Mouse (Mus musculus): ENCODE results near the gene 4930412O13Rik.

The 4930412O13Rik gene

DNA sequence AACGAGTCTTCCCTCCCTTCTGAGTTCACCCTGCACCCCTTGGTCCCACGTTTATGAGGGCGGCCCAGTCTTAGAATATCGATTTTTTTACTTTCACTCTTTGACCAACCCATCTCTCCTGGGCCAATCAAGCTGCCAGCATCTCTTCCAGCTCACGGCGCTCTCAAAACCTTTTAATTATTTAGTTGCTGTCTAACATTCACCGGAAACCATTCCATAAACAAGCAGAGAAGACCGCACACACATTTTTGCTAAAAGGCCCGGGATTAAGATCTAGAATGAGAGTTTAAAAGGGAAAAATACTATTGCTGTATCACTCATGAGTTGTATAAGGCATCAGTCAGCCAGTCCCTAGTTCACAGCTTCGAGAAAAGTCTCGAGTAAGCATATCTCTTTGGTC lies 781 bp upstream of the 4930412O13Rik start:
- no peak for DNase-seq (ENCODE audit: low spot score in 2 of 2)

GRCm38 (mm10) chr2:9881611-9882023 lies 565 bp downstream of the 4930412O13Rik start:
- no peak for DNase-seq (ENCODE audit: low spot score in 2 of 2)

- no peak for DNase-seq (ENCODE audit: low spot score in 2 of 2)
Observed at GRCm38 (mm10) chr2:9882371-9882925, 1.4 kb downstream of the 4930412O13Rik start.

- DNase-seq (ENCODE audit: low spot score in 2 of 2) = no peak
Observed at GRCm38 (mm10) chr2:9882926-9883802, 2.1 kb downstream of the 4930412O13Rik start.

- no peak for DNase-seq (ENCODE audit: low spot score in 2 of 2)
Observed at GRCm38 (mm10) chr2:9883803-9884532, 2.9 kb downstream of the 4930412O13Rik start.

- DNase-seq (ENCODE audit: low spot score in 2 of 2) = no peak
Observed at GRCm38 (mm10) chr2:9884533-9885216, 3.6 kb downstream of the 4930412O13Rik start.

DNA sequence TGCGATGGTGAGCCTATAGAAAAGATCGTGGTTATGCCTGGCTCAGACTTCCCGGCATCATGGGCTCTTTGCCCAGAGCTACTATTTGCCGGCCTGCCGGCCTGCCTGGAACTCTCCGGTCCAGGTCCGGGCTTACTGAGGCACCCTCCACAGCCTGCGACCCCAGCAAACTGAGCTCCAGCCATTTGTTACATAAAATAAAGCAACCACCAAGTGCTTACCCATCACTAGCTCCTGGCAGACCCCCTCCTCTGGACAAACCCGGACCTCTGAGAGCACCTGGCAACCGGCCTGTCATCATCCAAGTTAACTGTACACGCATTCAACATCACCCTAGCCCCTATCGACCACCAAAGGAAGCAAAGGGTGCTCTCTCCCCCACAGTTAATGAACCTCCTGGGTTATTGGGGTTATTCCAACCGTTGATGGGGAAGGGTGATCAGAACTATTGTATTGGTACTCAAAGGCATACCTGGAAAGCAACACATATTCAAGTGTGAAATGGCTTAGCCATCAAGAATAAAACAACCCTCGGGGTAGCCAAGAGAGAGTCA lies 4.2 kb downstream of the 4930412O13Rik start:
- DNase-seq (ENCODE audit: low spot score in 2 of 2) = no peak

- DNase-seq (ENCODE audit: low spot score in 2 of 2) = no peak
Observed at GRCm38 (mm10) chr2:9886031-9886430, 5.0 kb downstream of the 4930412O13Rik start.

DNA sequence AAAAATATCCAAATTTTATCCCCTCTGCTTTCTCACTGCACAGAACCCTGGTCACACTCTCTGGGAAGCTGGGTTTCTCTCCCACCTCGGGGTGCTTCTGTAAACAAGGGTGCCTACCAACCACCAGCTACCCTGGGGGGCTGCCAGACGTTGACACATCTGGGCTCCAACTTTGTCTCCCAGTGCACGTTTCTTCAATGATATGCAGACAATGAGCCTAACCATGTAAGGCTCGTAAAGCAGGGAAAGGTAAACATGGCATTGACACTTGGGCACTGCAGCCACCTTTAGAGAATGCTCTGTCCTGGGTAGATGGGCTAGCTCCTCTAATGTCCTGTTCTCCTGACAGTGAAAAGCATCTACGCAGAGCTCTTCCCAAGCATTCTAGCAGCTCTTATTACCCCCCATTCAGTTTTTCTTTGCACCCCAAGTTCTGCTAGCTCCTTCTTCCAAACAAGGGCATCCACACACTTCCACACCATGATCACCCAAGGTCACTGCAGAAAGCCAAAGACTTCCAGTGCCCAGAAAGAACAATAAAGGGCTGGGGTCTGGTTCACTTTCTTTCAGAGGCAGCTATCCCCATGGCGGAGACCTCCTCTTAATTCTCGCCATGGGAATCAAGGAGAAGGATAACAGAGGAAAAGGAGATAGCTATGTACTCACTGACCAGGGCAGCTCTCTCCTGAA lies 6.0 kb downstream of the 4930412O13Rik start:
- no peak for DNase-seq (ENCODE audit: low spot score in 2 of 2)

DNA sequence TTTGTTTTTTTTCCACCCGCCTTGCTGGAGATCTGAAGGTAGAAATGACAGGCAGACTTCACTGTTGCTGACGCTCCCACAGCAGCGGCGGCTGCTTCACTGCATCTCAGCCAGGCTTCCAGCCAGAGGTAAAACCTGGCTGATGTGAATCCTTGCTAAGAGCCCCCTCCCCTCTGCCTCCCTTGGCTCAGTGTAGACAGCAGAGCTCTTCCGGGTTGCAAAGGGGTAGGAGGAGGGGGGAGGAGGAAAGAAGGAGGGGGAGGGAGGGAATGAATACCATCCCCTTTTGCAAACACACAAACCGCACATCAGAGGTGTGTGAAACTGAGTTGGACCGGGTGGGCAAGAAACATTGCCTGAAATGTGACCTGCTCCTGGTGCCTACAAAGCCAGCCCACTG lies 6.6 kb downstream of the 4930412O13Rik start:
- no peak for DNase-seq (ENCODE audit: low spot score in 2 of 2)

DNA sequence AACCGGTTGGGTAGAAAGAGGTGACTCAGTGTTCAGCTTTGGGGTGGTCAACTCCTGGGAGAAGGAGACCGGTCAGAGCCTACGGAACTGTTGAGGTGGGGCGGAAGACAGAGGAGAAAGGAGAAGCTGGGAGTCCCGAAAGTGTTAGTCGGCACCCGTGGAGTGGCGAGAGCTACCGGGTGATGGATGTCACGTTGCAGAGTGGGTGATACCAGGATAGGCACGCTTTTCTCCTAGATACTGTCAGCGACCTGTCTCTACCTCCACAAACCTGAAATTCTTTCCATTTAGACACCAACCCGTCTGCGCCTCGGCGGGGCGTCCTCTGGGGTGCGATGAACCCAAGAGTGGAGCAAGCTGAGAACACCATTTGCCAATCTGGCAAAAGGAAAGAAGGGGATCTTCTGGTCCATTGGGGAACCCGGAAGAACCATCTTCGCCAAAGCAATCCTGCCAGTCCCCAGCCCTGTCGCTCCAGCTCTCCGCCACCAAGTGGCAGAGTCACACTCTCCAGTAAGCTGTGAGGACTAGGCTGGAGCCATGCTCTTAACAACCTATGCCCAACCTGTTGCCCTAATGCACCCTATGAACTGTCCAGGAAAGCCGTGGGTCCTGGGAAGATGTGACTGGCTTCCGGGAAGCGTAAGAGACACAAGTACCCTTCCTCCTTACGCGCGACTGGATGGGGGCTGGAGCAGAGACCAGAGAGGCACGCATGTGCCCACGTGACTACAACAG lies 8.0 kb downstream of the 4930412O13Rik start, which contains the start of gene 9230102O04Rik:
9230102O04Rik (minus strand) TSS at position 628 of the 738 bp plus-strand sequence.
- DNase-seq (ENCODE audit: low spot score in 2 of 2) = no peak

DNA sequence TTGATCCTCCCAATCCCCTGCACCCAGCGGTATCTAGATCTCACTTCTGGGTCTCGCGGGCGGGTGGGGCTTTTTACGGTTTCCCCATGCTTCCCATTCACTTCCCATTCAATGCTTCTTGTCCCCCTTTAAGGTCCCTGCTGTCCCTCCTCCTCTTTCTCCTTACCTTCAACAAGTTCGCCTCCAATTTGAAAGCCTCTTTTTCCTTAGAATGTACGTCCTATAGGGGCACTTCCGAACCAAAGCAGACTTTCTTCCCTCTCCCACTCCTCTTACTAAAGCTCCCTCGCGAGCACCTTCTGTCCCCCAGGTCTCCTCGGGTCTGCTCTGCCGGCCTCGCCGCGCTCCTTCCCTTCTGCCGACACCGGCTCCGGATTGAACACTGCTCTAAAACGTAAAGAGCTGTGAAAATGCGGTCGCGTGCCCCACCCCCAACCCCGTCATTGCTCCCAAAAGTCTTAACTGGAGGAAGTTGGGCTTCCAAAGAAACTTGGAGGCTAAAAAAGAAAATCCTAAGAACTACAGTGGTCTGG lies 8.7 kb downstream of the 4930412O13Rik start, which contains the start of gene Gata3:
Gata3 (minus strand) TSS at position 384 of the 533 bp plus-strand sequence.
- no peak for DNase-seq (ENCODE audit: low spot score in 2 of 2)

DNA sequence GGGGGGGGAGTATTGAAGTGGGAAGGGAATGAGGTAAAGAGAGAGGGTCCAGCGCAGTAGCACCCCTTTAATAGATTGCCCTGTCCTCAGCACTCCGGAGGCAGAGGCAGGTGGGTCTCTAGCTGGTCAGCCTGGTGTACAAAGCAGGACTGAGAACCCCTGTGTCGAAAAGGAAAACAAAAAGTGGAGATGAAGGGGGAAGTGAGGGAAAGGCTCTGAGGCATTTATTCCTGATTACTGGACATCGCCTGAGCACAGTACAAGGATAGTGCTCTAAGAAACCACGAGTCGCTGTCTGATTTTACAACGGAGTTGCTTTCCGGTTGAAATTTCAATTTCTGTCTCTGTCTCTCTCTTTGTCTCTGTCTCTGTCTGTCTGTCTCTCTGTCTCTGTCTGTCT lies 9.2 kb downstream of the 4930412O13Rik start:
- no peak for DNase-seq (ENCODE audit: low spot score in 2 of 2)

DNA sequence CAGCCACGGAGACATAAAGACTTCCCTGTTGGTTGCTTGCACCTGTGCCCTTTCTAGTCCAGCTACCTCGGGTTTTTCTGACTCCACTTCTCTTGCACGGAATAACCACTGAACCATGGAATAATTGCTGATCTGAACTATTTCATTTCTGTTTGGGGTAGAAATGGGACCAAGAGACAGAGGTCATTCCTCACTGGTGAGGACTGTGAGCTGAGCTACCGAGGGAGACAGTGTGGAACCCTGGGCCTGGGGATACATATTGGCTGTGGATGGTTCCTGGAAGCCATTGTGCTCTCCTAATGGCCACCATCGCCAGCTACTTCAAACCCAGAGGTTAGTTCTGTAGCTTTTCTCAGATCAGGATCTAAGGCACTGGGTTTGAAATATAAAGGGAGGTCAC lies 9.9 kb downstream of the 4930412O13Rik start:
- no peak for DNase-seq (ENCODE audit: low spot score in 2 of 2)

DNA sequence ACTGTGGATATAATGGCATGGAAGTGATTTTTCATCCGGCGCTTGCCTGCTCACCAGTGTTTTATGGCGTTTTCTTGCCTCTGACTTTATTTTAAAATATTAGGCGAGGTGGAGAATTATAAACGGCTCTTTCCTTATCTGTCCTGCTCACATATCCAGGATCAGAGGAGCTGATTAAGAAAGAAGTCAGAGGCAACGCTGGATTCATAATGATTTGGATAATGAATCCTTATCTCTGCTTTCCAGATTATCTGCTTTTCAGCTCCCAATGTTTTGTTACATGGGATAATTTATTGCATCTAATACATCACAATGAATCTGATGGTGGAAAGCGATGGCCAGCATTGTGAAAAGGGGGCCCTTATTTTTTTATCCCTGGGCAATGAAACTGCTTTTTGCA lies 11.5 kb downstream of the 4930412O13Rik start:
- no peak for DNase-seq (ENCODE audit: low spot score in 2 of 2)

GRCm38 (mm10) chr2:9893272-9893953 lies 12.4 kb downstream of the 4930412O13Rik start:
- no peak for DNase-seq (ENCODE audit: low spot score in 2 of 2)

DNA sequence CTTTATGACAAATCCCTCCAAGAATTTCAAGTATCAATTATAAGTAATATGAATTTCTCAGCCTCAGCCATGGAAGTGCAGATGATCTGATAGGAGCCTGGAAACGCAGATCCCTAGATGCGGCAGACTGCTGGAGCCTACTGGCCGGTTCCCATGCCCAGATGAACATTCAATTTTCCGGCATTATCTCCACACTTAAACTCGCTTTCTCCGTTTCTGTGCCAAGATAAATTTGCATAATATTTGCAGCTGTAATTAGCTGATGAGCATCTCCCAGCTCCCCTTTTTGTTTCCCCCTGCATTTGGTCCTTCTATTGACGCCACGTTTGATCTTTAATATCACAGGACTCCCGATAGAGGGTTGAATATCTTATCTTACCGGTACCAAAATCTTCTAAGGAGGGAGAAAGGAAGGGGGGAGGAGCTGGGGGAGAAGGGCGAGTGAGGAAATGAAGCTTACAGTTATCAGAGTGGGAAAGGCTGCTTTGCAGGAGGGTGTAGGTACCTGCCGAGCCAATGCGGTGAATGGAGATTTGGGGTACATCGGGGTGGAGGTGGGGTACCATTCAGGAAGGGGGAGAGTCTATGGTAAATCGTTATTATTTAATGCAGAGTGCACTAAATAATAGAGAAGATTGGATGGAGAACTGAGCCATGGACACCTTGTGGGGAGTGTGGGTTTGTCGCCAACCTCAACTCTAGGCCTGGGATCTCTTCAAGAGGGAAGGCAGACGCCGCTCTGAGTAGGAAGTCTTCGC lies 14.0 kb downstream of the 4930412O13Rik start:
- DNase-seq (ENCODE audit: low spot score in 2 of 2) = no peak

DNA sequence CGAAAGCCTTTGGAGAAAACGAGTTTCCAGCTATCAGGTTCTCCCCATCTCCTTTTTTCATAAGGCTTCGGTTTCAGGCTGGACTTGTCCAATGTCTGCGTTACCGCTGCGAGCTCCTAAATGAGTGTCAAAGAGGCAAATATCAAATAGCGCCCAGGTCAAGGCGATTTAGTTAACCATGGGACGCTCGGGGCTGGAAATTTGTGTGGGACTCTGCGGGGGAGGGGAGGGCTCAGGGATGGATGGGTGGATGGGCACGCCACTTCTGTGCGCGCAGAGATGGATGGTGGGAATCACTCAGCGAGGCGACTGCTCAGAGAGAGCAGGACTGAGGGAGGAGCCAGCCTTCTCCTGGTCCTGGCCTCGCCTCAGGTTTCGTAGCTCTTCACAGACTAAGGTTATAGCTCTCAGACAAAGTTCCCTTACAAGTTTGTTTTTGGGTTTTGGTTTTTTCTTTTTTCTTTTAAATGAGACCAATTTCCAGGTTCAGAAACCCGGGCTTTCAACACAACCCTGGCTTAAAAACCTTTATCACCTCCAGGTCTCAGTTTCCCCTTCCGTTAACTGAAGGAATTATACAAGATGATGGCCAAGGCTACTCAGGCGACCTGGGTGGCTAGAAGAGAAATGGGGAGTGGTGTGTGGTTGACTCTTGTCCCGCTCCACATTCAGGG lies 15.2 kb downstream of the 4930412O13Rik start:
- no peak for DNase-seq (ENCODE audit: low spot score in 2 of 2)

Data from spleen, postnatal 36 days (tissue).